Mouse (Mus musculus): Measurements from ENCODE around the gene Paqr6.

Paqr6 gene

GRCm38 (mm10) chr3:88409741-88410644 is 45.6 kb downstream of the Paqr6 start, which contains the start of gene Pmf1:
Gene Pmf1, minus strand, starts transcription at chr3:88410331.
- peak; percentile 86 to 89 for DNase-seq (ENCODE audit: low spot score in 2 of 2)

- no peak for DNase-seq (ENCODE audit: low spot score in 2 of 2)
Measured at GRCm38 (mm10) chr3:88410645-88411031, 46.3 kb downstream of the Paqr6 start.

GRCm38 (mm10) chr3:88411681-88412080 is 47.3 kb downstream of the Paqr6 start:
- DNase-seq (ENCODE audit: low spot score in 2 of 2) = no peak

GRCm38 (mm10) chr3:88412636-88413035 is 48.3 kb downstream of the Paqr6 start:
- no peak for DNase-seq (ENCODE audit: low spot score in 2 of 2)

- DNase-seq (ENCODE audit: low spot score in 2 of 2) = no peak
Measured at GRCm38 (mm10) chr3:88415668-88416067, 51.3 kb downstream of the Paqr6 start.

GRCm38 (mm10) chr3:88418016-88418415 is 53.6 kb downstream of the Paqr6 start:
- DNase-seq (ENCODE audit: low spot score in 2 of 2) = no peak
